8 mouse cellular contexts compared by ENCODE assay signal in genomic region chr10:78169281-78170042, GRCm38 (mm10). TPM values are rescaled to one million over a fixed set of nuclear protein-coding genes. Genes with fewer than 3 reads are reported as not detected.
DNase-seq lines count a peak whose midpoint lies in the region; ATAC-seq lines count a peak whose summit lies in the region.

TSS of gene D10Jhu81e (minus strand) at chr10:78169782.

- H3K27ac ChIP-seq in lung, embryonic 16.5 days (ENCODE audit: low read length) = peak within 1 kb of the TSS; percentile 66

- H3K9me3 ChIP-seq in lung, embryonic 16.5 days (ENCODE audit: control insufficient read depth, low read length) = no peaks in the 10 kb centered on the region

- DNase-seq in MEL-GATA-1-ER (ENCODE audit: extremely low read depth, low read depth) = peak; percentile 83
- peak; percentile 100 for DNase-seq in cerebellum, adult 8-10 months
- peak; percentile 98 for DNase-seq in forelimb bud, embryonic 11.5 days (ENCODE audit: low read depth, low spot score)
- peak; percentile 97 for DNase-seq in layer of hippocampus, adult 9-10 months (ENCODE audit: low spot score)
- DNase-seq in ovary, postnatal 10 days (ENCODE audit: low spot score) = peak; percentile 98
- DNase-seq in thymus, postnatal 10 days (ENCODE audit: low spot score in 2 of 2) = peak; percentile 99 to 100

- peak within 1 kb of the TSS; percentile 95 for H3K9ac ChIP-seq in lung, embryonic 16.5 days (ENCODE audit: low read length)

- H3K4me3 ChIP-seq in lung, embryonic 16.5 days (ENCODE audit: low read length) = peak within 1 kb of the TSS; percentile 89

- peaks cover 26% of the 10 kb centered on the region for H3K36me3 ChIP-seq in lung, embryonic 16.5 days (ENCODE audit: control insufficient read depth, insufficient read depth, low read length)

- no peaks in the 10 kb centered on the region for H3K27me3 ChIP-seq in lung, embryonic 16.5 days (ENCODE audit: control insufficient read depth, insufficient read depth, low read depth, low read length)

- peaks cover 13% of the 10 kb centered on the region for H3K4me1 ChIP-seq in lung, embryonic 16.5 days (replicated peaks; ENCODE audit: control insufficient read depth, insufficient read depth, low read length)

- peak; percentile 94 to 98 for ATAC-seq in hematopoietic stem cell, adult 5-6 weeks (replicated peaks in 1 of 2; ENCODE audit: insufficient read depth in 1 of 2, low FRiP score in 2 of 2, low TSS enrichment in 1 of 2, low read depth in 1 of 2, poor library complexity in 2 of 2, severe bottlenecking in 2 of 2)
- ATAC-seq in lung, embryonic 16.5 days (ENCODE audit: low read depth) = peak; percentile 99

- H3K4me2 ChIP-seq in lung, embryonic 16.5 days (ENCODE audit: low read depth, low read length) = peak within 1 kb of the TSS; percentile 94

- WGBS in lung, embryonic 16.5 days = 2% methylated on average over 50 of the region's 50 CpGs

RNA-seq across cellular contexts. Expression of gene D10Jhu81e, which starts in this region (rescaled TPM):
- total RNA-seq in hematopoietic stem cell, adult 5-6 weeks (2017) = 74.6 and 96.5 TPM in 2 replicates
- 35.8 and 36.5 TPM in 2 replicates for polyA plus RNA-seq in lung, embryonic 16.5 days (2015; fragmentation: Nextera tagmentation; extraction: Ambion mirVana)

Comparison
In these comparisons a context has a peak if more than half of its experiments do, and no peak if none do; other contexts are left out.
1. Peak in every context shown above with its lines: DNase-seq, ATAC-seq, H3K4me3 ChIP-seq and H3K27ac ChIP-seq.